ENCODE assay signal across 8 mouse cellular contexts in genomic region chr1:105179371-105179823, GRCm38 (mm10).
DNase-seq lines count a peak whose midpoint lies in the region; ATAC-seq and TF ChIP-seq lines count a peak whose summit lies in the region.

No protein-coding gene starts in this region.

- peak; percentile 35 to 61 for DNase-seq in cerebellum, postnatal 10 days
- DNase-seq in cerebellum, adult 2 months: no peak
- DNase-seq in embryo, embryonic 9.5 days (ENCODE audit: extremely low spot score): peak; percentile 2
- DNase-seq in heart, adult 8-10 months (ENCODE audit: low spot score): peak; percentile 49
- DNase-seq in kidney, adult 11 months: peak; percentile 84
- peak; percentile 91 for DNase-seq in lung, embryonic 14.5 days
- peak; percentile 29 for DNase-seq in ovary, postnatal 14 days (ENCODE audit: low spot score)

- H3K36me3 ChIP-seq in lung, embryonic 14.5 days (ENCODE audit: insufficient read depth): no peaks in the 10 kb centered on the region

- H3K4me2 ChIP-seq in lung, embryonic 14.5 days: peak overlapping the region; percentile 16; the same call in 1 of the 2 replicates

- H3K27me3 ChIP-seq in cerebellum, adult 2 months (ENCODE audit: control insufficient read depth, insufficient read depth, low read length): no peaks in the 10 kb centered on the region
- no peaks in the 10 kb centered on the region for H3K27me3 ChIP-seq in lung, embryonic 14.5 days (ENCODE audit: insufficient read depth, low read length)

- no peaks in the 10 kb centered on the region for H3K9me3 ChIP-seq in lung, embryonic 14.5 days (ENCODE audit: low read depth, low read length)

- WGBS in cerebellum, adult 2 months: 59% methylated on average over 3 of the region's 3 CpGs
- WGBS in lung, embryonic 14.5 days: 10% methylated on average over 3 of the region's 3 CpGs

- peak; percentile 98 for ATAC-seq in lung, embryonic 14.5 days (ENCODE audit: insufficient read depth)
- no peak; the same call in 1 of the 2 replicates for ATAC-seq in granulocyte monocyte progenitor cell, adult 5-6 weeks (replicated peaks; ENCODE audit: poor library complexity, severe bottlenecking)

- H3K4me3 ChIP-seq in cerebellum, adult 2 months (replicated peaks; ENCODE audit: insufficient read depth, low read depth, low read length): no peak overlapping the region
- H3K4me3 ChIP-seq in lung, embryonic 14.5 days (ENCODE audit: low read depth, low read length): no peak overlapping the region

- no peak overlapping the region for H3K27ac ChIP-seq in cerebellum, adult 2 months (ENCODE audit: insufficient read depth, low read length)
- peak overlapping the region; percentile 47 for H3K27ac ChIP-seq in lung, embryonic 14.5 days (ENCODE audit: low read depth)

- no peaks in the 10 kb centered on the region for H3K4me1 ChIP-seq in cerebellum, adult 2 months (ENCODE audit: control insufficient read depth, insufficient read depth, low read length)
- peaks cover 8% of the 10 kb centered on the region; the same call in 1 of the 2 replicates for H3K4me1 ChIP-seq in lung, embryonic 14.5 days (ENCODE audit: insufficient read depth)

- TF ChIP-seq POLR2A in cerebellum, adult 2 months (IDR thresholded peaks at IDR 0.05; ENCODE audit: borderline replicate concordance, insufficient read depth, low read length): no peak

- no peak for TF ChIP-seq CTCF in cerebellum, adult 2 months (IDR thresholded peaks at IDR 0.05; ENCODE audit: borderline replicate concordance, insufficient read depth, low read depth, low read length)
- no peak for TF ChIP-seq CTCF in lung, embryonic 14.5 days (IDR thresholded peaks at IDR 0.05; ENCODE audit: low read depth)

- no peak overlapping the region for H3K9ac ChIP-seq in lung, embryonic 14.5 days

Comparison
In these comparisons a context has a peak if more than half of its experiments do, and no peak if none do; other contexts are left out.
1. DNase-seq: peak in cerebellum, postnatal 10 days (2 of 2), embryo, embryonic 9.5 days (single experiment), heart, adult 8-10 months (single experiment), kidney, adult 11 months (single experiment), lung, embryonic 14.5 days (single experiment) and ovary, postnatal 14 days (single experiment); none in cerebellum, adult 2 months (0 of 2).